Mouse (Mus musculus): ENCODE data around the gene Lao1. TPM values are rescaled to one million over a fixed set of nuclear protein-coding genes. Genes with fewer than 3 reads are reported as not detected.

Gene Lao1
- polyA plus RNA-seq, 1 experiment: not detected

DNA sequence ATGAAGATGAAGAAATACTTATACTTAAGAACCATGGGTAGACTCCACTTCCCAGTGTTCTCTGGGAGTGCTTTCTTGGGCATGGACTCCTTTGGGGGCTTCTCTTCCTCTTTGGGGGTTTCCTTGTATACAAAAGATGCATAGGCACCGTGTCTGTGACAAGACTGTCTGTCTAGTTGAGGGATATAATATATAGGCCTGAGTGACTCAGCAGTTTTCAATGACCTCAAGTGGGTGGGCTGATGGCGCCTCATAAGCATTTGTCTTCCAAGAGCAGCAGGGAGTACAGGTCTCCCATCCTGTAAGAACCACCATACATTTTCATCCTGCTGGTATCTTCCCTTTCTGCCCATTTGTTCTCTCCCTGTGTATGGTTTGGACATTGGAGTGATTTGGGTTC lies 11.9 kb downstream of the Lao1 start:
- no peaks in the 10 kb centered on the region for H3K79me2 ChIP-seq (ENCODE audit: control insufficient read depth, insufficient read depth)
- H3K4me2 ChIP-seq (ENCODE audit: low read depth): no peak overlapping the region
- H3ac ChIP-seq (ENCODE audit: control insufficient read depth, insufficient read length): no peak overlapping the region
- TF ChIP-seq MYOG (IDR thresholded peaks at IDR 0.05; ENCODE audit: control insufficient read depth in 1 of 3, insufficient read depth in 1 of 3, insufficient read length in 2 of 3, low read depth in 2 of 3): no peak
- no peak for TF ChIP-seq REST (IDR thresholded peaks at IDR 0.05; ENCODE audit: insufficient read depth, insufficient read length)
- no peak for TF ChIP-seq TCF3 (IDR thresholded peaks at IDR 0.05; ENCODE audit: insufficient read length, low read depth)
- no peak for TF ChIP-seq SRF (IDR thresholded peaks at IDR 0.05; ENCODE audit: control insufficient read depth, insufficient read length, low read depth)
- TF ChIP-seq MYOD1 (IDR thresholded peaks at IDR 0.05; ENCODE audit: control insufficient read depth in 1 of 3, insufficient read length in 2 of 3, low read depth in 2 of 3): no peak
- TF ChIP-seq TCF12 (IDR thresholded peaks at IDR 0.05; ENCODE audit: insufficient read depth, poor library complexity, severe bottlenecking): no peak
- no peak for TF ChIP-seq POLR2A (IDR thresholded peaks at IDR 0.05; ENCODE audit: insufficient read length, low read depth)
- TF ChIP-seq E2F4 (IDR thresholded peaks at IDR 0.05; ENCODE audit: insufficient read depth): no peak
- no peak for TF ChIP-seq USF1 (IDR thresholded peaks at IDR 0.05; ENCODE audit: low read depth)
- TF ChIP-seq CEBPB (IDR thresholded peaks at IDR 0.05; ENCODE audit: insufficient read depth, poor library complexity, severe bottlenecking): no peak
- no peak for TF ChIP-seq MAX (IDR thresholded peaks at IDR 0.05; ENCODE audit: low read depth)
- no peak for TF ChIP-seq POLR2AphosphoS2 (IDR thresholded peaks at IDR 0.05; ENCODE audit: insufficient read length, low read depth)
- no peaks in the 10 kb centered on the region for H3K36me3 ChIP-seq (ENCODE audit: control insufficient read depth, insufficient read depth)
- peaks cover 8% of the 10 kb centered on the region for H3K27me3 ChIP-seq (ENCODE audit: control insufficient read depth, insufficient read depth, insufficient read length)
- H3K4me3 ChIP-seq: no peak overlapping the region

DNA sequence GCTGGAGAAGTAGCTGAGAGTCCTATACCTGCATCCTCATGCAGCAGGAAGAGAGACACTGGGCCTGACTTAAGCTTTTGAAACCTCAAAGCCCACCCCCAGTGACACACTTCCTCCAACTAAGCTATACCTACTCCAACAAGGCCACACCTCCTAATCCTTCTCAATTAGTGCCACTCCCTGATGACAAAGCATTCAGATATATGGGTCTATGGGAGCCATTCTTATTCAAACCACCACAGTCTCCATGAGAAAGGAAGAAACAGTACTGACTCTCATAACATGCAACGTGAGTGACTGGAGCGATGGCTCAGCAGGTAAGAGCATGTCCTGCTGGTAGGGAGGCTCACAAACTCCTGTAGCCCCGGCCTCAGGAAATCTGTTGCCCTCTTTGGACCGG lies 23.9 kb downstream of the Lao1 start:
- TF ChIP-seq POLR2AphosphoS2 (IDR thresholded peaks at IDR 0.05; ENCODE audit: insufficient read length, low read depth): no peak
- TF ChIP-seq SRF (IDR thresholded peaks at IDR 0.05; ENCODE audit: control insufficient read depth, insufficient read length, low read depth): no peak
- TF ChIP-seq MYOG (IDR thresholded peaks at IDR 0.05; ENCODE audit: control insufficient read depth in 1 of 3, insufficient read depth in 1 of 3, insufficient read length in 2 of 3, low read depth in 2 of 3): no peak
- no peak for TF ChIP-seq MYOD1 (IDR thresholded peaks at IDR 0.05; ENCODE audit: control insufficient read depth in 1 of 3, insufficient read length in 2 of 3, low read depth in 2 of 3)
- no peak for TF ChIP-seq REST (IDR thresholded peaks at IDR 0.05; ENCODE audit: insufficient read depth, insufficient read length)
- no peak for TF ChIP-seq CEBPB (IDR thresholded peaks at IDR 0.05; ENCODE audit: insufficient read depth, poor library complexity, severe bottlenecking)
- no peak for TF ChIP-seq TCF3 (IDR thresholded peaks at IDR 0.05; ENCODE audit: insufficient read length, low read depth)
- no peak for TF ChIP-seq MAX (IDR thresholded peaks at IDR 0.05; ENCODE audit: low read depth)
- TF ChIP-seq USF1 (IDR thresholded peaks at IDR 0.05; ENCODE audit: low read depth): no peak
- no peak for TF ChIP-seq TCF12 (IDR thresholded peaks at IDR 0.05; ENCODE audit: insufficient read depth, poor library complexity, severe bottlenecking)
- TF ChIP-seq POLR2A (IDR thresholded peaks at IDR 0.05; ENCODE audit: insufficient read length, low read depth): no peak
- no peak for TF ChIP-seq E2F4 (IDR thresholded peaks at IDR 0.05; ENCODE audit: insufficient read depth)
- Histone ChIP-seq H3K4me3 (no peak overlapping the region), H3K4me2 (ENCODE audit: low read depth) (no peak overlapping the region), H3K79me2 (ENCODE audit: control insufficient read depth, insufficient read depth) (no peaks in the 10 kb centered on the region), H3K36me3 (ENCODE audit: control insufficient read depth, insufficient read depth) (no peaks in the 10 kb centered on the region), H3K27me3 (ENCODE audit: control insufficient read depth, insufficient read depth, insufficient read length) (no peaks in the 10 kb centered on the region), H3ac (ENCODE audit: control insufficient read depth, insufficient read length) (no peak overlapping the region)

- Histone ChIP-seq H3ac (ENCODE audit: control insufficient read depth, insufficient read length) (no peak overlapping the region), H3K36me3 (ENCODE audit: control insufficient read depth, insufficient read depth) (no peaks in the 10 kb centered on the region), H3K4me2 (ENCODE audit: low read depth) (no peak overlapping the region), H3K27me3 (ENCODE audit: control insufficient read depth, insufficient read depth, insufficient read length) (no peaks in the 10 kb centered on the region), H3K4me3 (no peak overlapping the region), H3K79me2 (ENCODE audit: control insufficient read depth, insufficient read depth) (no peaks in the 10 kb centered on the region)
- TF ChIP-seq SRF (IDR thresholded peaks at IDR 0.05; ENCODE audit: control insufficient read depth, insufficient read length, low read depth): no peak
- TF ChIP-seq MAX (IDR thresholded peaks at IDR 0.05; ENCODE audit: low read depth): no peak
- TF ChIP-seq REST (IDR thresholded peaks at IDR 0.05; ENCODE audit: insufficient read depth, insufficient read length): no peak
- TF ChIP-seq MYOG (IDR thresholded peaks at IDR 0.05; ENCODE audit: control insufficient read depth in 1 of 3, insufficient read depth in 1 of 3, insufficient read length in 2 of 3, low read depth in 2 of 3): no peak
- TF ChIP-seq CEBPB (IDR thresholded peaks at IDR 0.05; ENCODE audit: insufficient read depth, poor library complexity, severe bottlenecking): no peak
- no peak for TF ChIP-seq TCF3 (IDR thresholded peaks at IDR 0.05; ENCODE audit: insufficient read length, low read depth)
- no peak for TF ChIP-seq POLR2A (IDR thresholded peaks at IDR 0.05; ENCODE audit: insufficient read length, low read depth)
- TF ChIP-seq TCF12 (IDR thresholded peaks at IDR 0.05; ENCODE audit: insufficient read depth, poor library complexity, severe bottlenecking): no peak
- TF ChIP-seq MYOD1 (IDR thresholded peaks at IDR 0.05; ENCODE audit: control insufficient read depth in 1 of 3, insufficient read length in 2 of 3, low read depth in 2 of 3): no peak
Measured at GRCm38 (mm10) chr4:118988535-118988934, 27.2 kb downstream of the Lao1 start.

- Histone ChIP-seq H3K27me3 (ENCODE audit: control insufficient read depth, insufficient read depth, insufficient read length) (no peaks in the 10 kb centered on the region), H3ac (ENCODE audit: control insufficient read depth, insufficient read length) (no peak overlapping the region), H3K4me2 (ENCODE audit: low read depth) (no peak overlapping the region), H3K4me3 (no peak overlapping the region), H3K36me3 (ENCODE audit: control insufficient read depth, insufficient read depth) (no peaks in the 10 kb centered on the region), H3K79me2 (ENCODE audit: control insufficient read depth, insufficient read depth) (no peaks in the 10 kb centered on the region)
- TF ChIP-seq TCF12 (IDR thresholded peaks at IDR 0.05; ENCODE audit: insufficient read depth, poor library complexity, severe bottlenecking): no peak
- no peak for TF ChIP-seq MAX (IDR thresholded peaks at IDR 0.05; ENCODE audit: low read depth)
- TF ChIP-seq MYOG (IDR thresholded peaks at IDR 0.05; ENCODE audit: control insufficient read depth in 1 of 3, insufficient read depth in 1 of 3, insufficient read length in 2 of 3, low read depth in 2 of 3): no peak
- TF ChIP-seq POLR2A (IDR thresholded peaks at IDR 0.05; ENCODE audit: insufficient read length, low read depth): no peak
- no peak for TF ChIP-seq TCF3 (IDR thresholded peaks at IDR 0.05; ENCODE audit: insufficient read length, low read depth)
- no peak for TF ChIP-seq USF1 (IDR thresholded peaks at IDR 0.05; ENCODE audit: low read depth)
- no peak for TF ChIP-seq POLR2AphosphoS2 (IDR thresholded peaks at IDR 0.05; ENCODE audit: insufficient read length, low read depth)
- TF ChIP-seq CEBPB (IDR thresholded peaks at IDR 0.05; ENCODE audit: insufficient read depth, poor library complexity, severe bottlenecking): no peak
- TF ChIP-seq E2F4 (IDR thresholded peaks at IDR 0.05; ENCODE audit: insufficient read depth): no peak
- TF ChIP-seq REST (IDR thresholded peaks at IDR 0.05; ENCODE audit: insufficient read depth, insufficient read length): no peak
- TF ChIP-seq MYOD1 (IDR thresholded peaks at IDR 0.05; ENCODE audit: control insufficient read depth in 1 of 3, insufficient read length in 2 of 3, low read depth in 2 of 3): no peak
Measured at GRCm38 (mm10) chr4:118989331-118989730, 28.0 kb downstream of the Lao1 start.

All from myocyte (in vitro differentiated cells).